Mouse (Mus musculus) erythroblast, adult 5-6 weeks (primary cell): ENCODE measurements around the gene Gm21760. TPM values are rescaled to one million over a fixed set of nuclear protein-coding genes. Genes with fewer than 3 reads are reported as not detected.
"Not testable (repeated sequence)": the region's sequence is repeated elsewhere in the genome, so short reads cannot be mapped to it uniquely, and the experiment has no call there.

ENCODE experiments used
- ATAC-seq: replicated peaks from 2 replicates; pipeline ENCODE4 v1.8.0; 2016; ENCODE audit warnings: moderate number of reproducible peaks, mild to moderate bottlenecking, moderate TSS enrichment, inconsistent platforms; ENCODE audit not compliant: poor library complexity, low FRiP score, severe bottlenecking
- total RNA-seq, 2 experiments: library from RNA; stranded (forward) in 1 of 2; stranded (reverse) in 1 of 2; fragments of 150-400 nt in 1 of 2; fragments of 200-764, 138-1000 nt in 1 of 2; gene quantifications; 2 replicates each; pipeline versions ENCODE4 v1.2.3 to v1.2.4; 2015 to 2017; ENCODE audit warnings: low replicate concordance in 2 of 2

Gm21760 gene
- total RNA-seq (2015; ENCODE audit: low replicate concordance) (not detected in 2 replicates), total RNA-seq (2017; ENCODE audit: low replicate concordance) (not detected in 2 replicates)

GRCm38 (mm10) chrY:80133479-80133878 is at the start of gene Gm21760:
TSS of gene Gm21760 (plus strand) at chrY:80133779.
- ATAC-seq = not testable (repeated sequence)
